Mouse (Mus musculus): ENCODE results near the gene Cyp11a1. TPM values are rescaled to one million over a fixed set of nuclear protein-coding genes. Genes with fewer than 3 reads are reported as not detected.

Gene Cyp11a1
- polyA plus RNA-seq, 2 experiments from 2014 or later: not detected

GRCm38 (mm10) chr9:58009015-58009362 is 2.8 kb downstream of the Cyp11a1 start:
- no peak for ATAC-seq

DNA sequence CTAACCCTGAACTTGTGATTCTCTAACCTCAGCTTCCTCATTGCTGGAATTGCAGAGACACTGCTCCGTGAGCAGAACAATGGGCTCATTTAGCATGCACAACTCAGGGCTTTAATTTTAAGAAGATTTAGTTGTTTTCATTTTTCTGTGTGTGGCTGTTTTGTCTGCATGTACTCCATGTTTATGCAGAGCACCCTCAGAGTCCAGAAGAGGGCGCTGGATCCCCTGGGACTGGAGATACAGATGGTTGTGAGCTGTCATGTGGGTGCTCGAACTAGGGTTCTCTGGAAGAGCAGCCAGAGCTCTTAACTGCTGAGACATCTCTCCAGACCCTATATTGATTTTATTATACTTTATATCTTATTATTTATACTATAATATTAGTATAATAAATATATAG is 3.4 kb downstream of the Cyp11a1 start:
- no peak for ATAC-seq

DNA sequence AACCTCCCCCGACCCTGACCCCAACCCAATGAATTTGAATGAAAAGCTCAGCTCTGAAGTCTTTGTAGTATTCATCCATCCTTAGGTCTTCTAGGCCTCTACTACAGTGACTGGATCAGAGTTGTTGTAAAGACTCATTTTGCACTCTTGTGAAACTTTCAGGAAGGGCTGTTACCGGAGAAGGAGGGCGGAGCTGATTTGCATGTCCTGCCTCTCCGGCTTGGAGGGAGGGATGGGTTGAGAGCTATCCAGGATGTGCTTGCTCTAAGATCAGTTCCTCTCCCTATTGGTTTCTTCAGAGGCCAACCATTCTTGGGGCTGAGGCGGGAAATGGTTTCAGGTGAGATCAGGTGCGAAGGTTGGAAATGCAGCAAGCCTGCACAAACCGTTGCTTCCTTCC is 4.8 kb downstream of the Cyp11a1 start:
- no peak for ATAC-seq

DNA sequence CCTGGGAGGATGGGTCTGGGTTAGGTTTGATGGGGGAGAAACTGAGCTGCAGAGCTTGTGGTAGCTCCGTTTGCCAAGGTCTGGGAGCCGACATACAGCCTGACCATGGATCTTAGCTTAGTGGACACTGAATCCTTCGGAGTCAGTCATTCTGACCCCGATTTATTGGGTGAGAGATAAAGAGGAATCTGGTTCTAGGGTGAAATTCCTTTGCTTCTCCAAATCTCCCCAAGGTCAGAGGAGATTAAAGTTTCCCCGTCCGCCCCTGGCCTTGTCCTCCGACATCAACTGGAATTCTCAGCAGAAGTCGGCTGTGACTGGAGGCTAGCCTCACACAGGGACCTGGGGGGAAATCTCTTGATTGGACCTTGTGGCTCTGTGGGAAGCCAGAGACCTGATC is 5.3 kb downstream of the Cyp11a1 start:
- no peak for ATAC-seq

DNA sequence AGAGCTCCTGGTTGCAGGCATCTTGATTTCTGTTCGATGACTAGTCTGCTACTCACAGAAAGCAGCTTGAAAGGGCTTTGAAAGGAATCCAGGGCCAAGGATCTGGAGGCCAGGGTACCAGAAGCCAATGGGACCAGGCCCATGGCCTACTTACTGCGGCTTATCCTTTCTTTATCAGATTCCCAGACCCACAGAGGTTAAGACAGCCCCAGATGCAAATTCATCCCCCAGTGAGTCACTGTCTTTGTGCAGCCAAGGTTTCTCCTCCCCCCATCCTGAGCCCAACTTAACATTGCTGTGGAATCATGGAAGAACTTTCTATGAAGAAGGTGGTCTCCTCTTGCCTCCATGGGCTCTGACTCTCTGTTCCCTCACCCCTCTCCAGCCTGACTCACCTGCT is 6.3 kb downstream of the Cyp11a1 start:
- ATAC-seq: no peak

DNA sequence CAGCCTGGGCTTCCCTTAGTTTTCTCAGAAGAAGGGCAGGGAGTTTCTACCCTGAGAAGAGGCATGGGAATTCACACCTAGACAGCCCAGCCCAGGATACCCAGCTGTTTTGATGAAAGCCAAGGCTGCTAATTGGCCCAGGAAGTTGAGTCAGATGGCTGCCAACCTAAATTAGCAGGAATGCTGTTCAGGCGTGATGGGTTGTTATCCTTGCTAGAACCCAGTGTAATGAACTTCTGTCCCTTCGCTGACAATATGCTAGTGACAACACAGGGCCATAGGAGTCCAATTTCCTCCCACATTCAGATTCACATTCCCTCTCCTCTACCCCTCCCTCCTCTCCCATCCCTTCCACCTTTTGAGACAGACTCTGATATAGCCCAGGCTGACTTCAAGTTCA is 6.7 kb downstream of the Cyp11a1 start:
- ATAC-seq: no peak

- ATAC-seq: no peak
Measured at GRCm38 (mm10) chr9:58014393-58015160, 8.4 kb downstream of the Cyp11a1 start.

DNA sequence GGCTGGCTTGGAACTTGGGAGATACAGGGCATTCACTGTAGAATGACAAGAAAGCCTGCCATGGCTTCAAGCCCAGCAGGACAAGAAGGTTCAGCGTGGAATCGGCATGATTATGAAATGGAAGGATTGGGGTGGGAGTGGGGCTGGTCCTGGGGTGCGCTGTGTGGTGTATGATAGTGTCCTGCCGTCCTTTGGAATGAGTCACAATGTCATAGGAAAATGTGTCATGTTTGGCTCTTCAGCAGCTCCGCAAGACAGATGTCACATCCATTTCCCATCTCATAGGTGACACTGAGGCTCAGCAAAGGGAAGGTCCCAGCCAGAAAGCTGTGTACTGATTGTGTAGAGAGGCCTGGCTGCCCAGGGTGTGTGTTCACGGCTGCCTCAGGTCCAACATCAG is 9.6 kb downstream of the Cyp11a1 start:
- ATAC-seq: no peak

- no peak for ATAC-seq
Measured at GRCm38 (mm10) chr9:58016962-58017361, 10.8 kb downstream of the Cyp11a1 start.

- ATAC-seq: no peak
Measured at GRCm38 (mm10) chr9:58018385-58018784, 12.2 kb downstream of the Cyp11a1 start.

- ATAC-seq: no peak
Measured at GRCm38 (mm10) chr9:58025995-58026394, 19.8 kb downstream of the Cyp11a1 start.

- no peak for ATAC-seq
Measured at GRCm38 (mm10) chr9:58027426-58028180, 21.4 kb downstream of the Cyp11a1 start.

- ATAC-seq: no peak
Measured at GRCm38 (mm10) chr9:58028841-58029240, 22.6 kb downstream of the Cyp11a1 start.

DNA sequence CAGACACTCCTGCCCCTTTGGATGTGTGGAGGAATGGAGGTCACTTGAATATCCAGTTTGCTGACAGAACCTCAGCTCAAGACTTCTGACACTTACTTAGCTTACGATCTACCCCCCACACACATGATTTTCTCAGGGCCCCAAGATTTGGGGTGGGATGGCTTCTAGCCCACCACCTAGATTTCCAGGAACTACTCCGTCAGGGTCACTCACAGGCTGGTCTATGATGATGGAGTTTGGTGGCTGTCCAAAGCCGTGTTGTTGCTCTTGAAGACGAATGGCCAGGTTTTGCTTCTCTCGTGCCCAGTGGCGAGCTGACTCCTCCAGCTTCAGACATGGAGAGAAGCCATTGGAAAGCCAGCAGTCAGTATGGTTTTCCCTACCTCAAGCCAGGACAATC is 23.4 kb downstream of the Cyp11a1 start:
- no peak for ATAC-seq

DNA sequence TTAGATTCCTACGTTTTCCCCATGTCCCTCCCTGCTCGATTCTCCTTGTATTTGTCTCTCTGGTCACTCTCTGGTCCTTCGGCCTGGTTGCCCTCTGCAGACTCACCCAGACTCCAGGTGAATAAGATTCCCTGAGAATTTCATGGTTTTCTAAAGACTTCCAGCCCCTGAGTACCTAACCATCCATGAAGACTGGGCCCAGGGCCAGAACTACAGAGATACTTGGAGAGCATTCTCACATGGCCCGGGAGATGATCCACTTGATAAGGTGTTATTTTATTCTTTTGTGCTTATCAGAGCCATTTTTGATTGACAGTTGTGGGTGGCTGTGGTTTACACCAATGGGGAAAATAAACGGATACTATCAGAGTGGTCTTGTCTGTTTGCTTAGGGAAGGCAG is 25.7 kb downstream of the Cyp11a1 start:
- ATAC-seq: no peak

- ATAC-seq: no peak
Measured at GRCm38 (mm10) chr9:58035519-58035918, 29.3 kb downstream of the Cyp11a1 start.

- ATAC-seq: no peak
Measured at GRCm38 (mm10) chr9:58035951-58036698, 29.9 kb downstream of the Cyp11a1 start.

DNA sequence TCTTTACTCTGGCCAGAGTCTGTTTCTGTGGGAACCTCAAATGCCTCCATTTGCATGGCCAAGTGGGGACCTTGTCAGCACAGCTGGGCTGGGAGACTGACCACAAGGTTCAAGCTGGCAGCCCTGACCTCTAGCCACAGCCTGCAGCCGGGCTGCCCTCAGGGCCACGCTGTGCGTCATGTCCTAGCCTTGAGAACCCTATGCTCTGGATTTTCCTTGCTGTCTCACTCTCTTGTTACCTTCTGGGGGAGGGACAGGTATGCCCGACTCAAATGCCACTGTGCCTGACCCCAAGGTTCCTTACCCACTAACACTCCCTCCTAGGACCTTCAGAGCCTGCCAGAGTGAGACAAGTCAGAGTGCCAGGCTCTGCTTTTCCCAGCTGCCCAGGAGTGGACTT is 30.8 kb downstream of the Cyp11a1 start:
- no peak for ATAC-seq

- no peak for ATAC-seq
Measured at GRCm38 (mm10) chr9:58038500-58039168, 32.4 kb downstream of the Cyp11a1 start.

GRCm38 (mm10) chr9:58040977-58041376 is 34.8 kb downstream of the Cyp11a1 start:
- no peak for ATAC-seq

GRCm38 (mm10) chr9:58042391-58042790 is 36.2 kb downstream of the Cyp11a1 start:
- no peak for ATAC-seq

DNA sequence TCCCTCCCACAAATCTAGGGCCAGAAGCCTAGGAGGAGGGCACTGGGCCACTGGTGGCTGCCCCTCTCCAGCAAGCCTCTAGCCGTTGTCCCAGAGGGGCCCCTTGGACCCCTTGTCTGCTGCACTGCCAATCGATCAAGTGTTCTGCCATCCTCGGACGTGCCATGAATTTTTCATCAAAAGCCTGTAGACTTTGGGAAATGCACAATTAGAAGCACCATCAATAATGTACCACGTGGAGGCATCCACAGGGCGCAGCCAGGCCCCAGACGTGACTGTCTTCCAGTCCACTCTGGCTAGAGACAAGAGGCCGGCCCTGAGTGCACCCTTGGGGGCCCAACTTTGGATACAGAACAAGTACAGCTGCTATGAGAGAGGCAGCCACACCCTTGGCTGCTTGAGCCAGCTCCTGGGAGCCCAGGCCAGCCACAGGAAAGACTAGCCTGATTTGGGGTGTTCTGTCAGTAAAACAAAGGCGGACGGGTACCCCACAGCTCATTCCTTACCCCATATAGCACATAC is 37.3 kb downstream of the Cyp11a1 start:
- ATAC-seq: no peak

DNA sequence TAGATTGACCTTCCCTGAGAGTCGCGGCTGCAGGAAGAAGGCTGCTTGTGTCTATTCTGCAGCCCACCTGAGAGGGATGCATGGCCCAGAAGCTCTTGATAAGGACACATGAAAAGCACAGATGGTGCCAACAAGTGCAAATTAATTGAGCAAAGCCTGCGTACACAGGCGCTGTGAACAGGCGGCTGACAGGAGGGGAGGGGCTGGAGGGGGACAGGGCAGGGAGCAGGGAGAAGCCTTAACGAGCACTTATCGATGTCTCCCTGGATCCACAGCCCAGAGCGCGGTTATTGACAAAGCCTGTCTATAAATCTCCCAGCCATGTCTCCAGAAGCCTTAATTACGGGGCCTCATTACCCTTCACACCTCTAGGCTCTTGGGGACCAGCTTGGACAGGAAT is 38.6 kb downstream of the Cyp11a1 start:
- no peak for ATAC-seq

All from activated CD4-positive, CD25-positive, alpha-beta regulatory T cell, adult 4 months (primary cell).